Mouse (Mus musculus) lung, postnatal 0 days (tissue): Measurements from ENCODE around the gene Dusp14. TPM values are rescaled to one million over a fixed set of nuclear protein-coding genes. Genes with fewer than 3 reads are reported as not detected.
A peak's percentile ranks its signal among the peaks of the same experiment; 100 is the strongest.

Experiments
- ATAC-seq: fragments of 200-750 bp; cut with Nextera tagmentation; 2 replicates; pipeline ENCODE4 v1.8.0; 2017; ENCODE audit warnings: moderate library complexity
- DNase-seq: peaks from one replicate; pipeline ENCODE4 v3.0.0-alpha.2; 2016; ENCODE audit warnings: low spot score
- H3K27ac ChIP-seq: fragments of 300-500 bp; sonication (generic); 2 replicates; pipeline ENCODE4 v1.5.1; 2014; ENCODE audit warnings: antibody characterized with exemption, mild to moderate bottlenecking, low read length, mixed read lengths
- H3K27me3 ChIP-seq: fragments of 300-500 bp; sonication (generic); replicated peaks from 2 replicates; pipeline ENCODE4 v1.6.1; 2014; ENCODE audit warnings: low read length, mixed read lengths; ENCODE audit not compliant: insufficient read depth
- H3K36me3 ChIP-seq: fragments of 300-500 bp; sonication (generic); 2 replicates; pipeline ENCODE4 v1.6.1; 2014; ENCODE audit warnings: low read length, mixed read lengths; ENCODE audit not compliant: insufficient read depth
- H3K4me1 ChIP-seq: fragments of 300-500 bp; sonication (generic); 2 replicates; pipeline ENCODE4 v1.6.1; 2014; ENCODE audit warnings: antibody characterized with exemption, low read depth, low read length, mixed read lengths; ENCODE audit not compliant: insufficient read depth
- H3K4me2 ChIP-seq: fragments of 300-500 bp; sonication (generic); replicated peaks from 2 replicates; pipeline ENCODE4 v1.6.1; 2014; ENCODE audit warnings: low read depth, mild to moderate bottlenecking, low read length, moderate library complexity, mixed read lengths
- H3K4me3 ChIP-seq: fragments of 300-500 bp; sonication (generic); 2 replicates; pipeline ENCODE4 v1.5.1; 2014; ENCODE audit warnings: low read depth, low read length
- H3K9ac ChIP-seq: fragments of 300-500 bp; sonication (generic); replicated peaks from 2 replicates; pipeline ENCODE4 v1.6.1; 2014; ENCODE audit warnings: low read depth, mild to moderate bottlenecking
- H3K9me3 ChIP-seq: fragments of 300-500 bp; sonication (generic); 2 replicates; pipeline ENCODE4 v1.6.1; 2016; ENCODE audit warnings: low read length, mixed read lengths
- CTCF ChIP-seq: IDR thresholded peaks from 2 replicates; pipeline ENCODE4 v1.5.1; 2016; ENCODE audit warnings: antibody characterized with exemption, mild to moderate bottlenecking
- EP300 ChIP-seq: IDR thresholded peaks from 2 replicates; pipeline ENCODE4 v1.6.1; 2016; ENCODE audit warnings: antibody characterized with exemption, mild to moderate bottlenecking, control low read depth
- WGBS: fragments of 180-500 bp; shearing (Covaris S2); extraction: QIAGEN DNeasy Blood & Tissue Kit; methylation state at CpG from one replicate; pipeline ENCODE4 v1.1.7; 2014; 5-methylcytosine and 5-hydroxymethylcytosine counted together
- polyA plus RNA-seq: library from polyadenylated mRNA; unstranded; fragments of >200 nt; fragmentation: Nextera tagmentation; extraction: Ambion mirVana; gene quantifications from 2 replicates; pipeline ENCODE4 v1.2.1, GENCODE M21; 2015

Gene Dusp14
- polyA plus RNA-seq, 1 experiment from 2014 or later, result 66.7 TPM

- Histone ChIP-seq H3K9ac (no peak overlapping the region), H3K9me3 (no peaks in the 10 kb centered on the region), H3K27ac (no peak overlapping the region), H3K4me2 (no peak overlapping the region), H3K36me3 (peaks cover 18% of the 10 kb centered on the region; the same call in 1 of the 2 replicates), H3K27me3 (no peaks in the 10 kb centered on the region), H3K4me1 (no peaks in the 10 kb centered on the region), H3K4me3 (no peak overlapping the region)
- no peak for DNase-seq
- TF ChIP-seq CTCF, result no peak
- TF ChIP-seq EP300, result no peak
- WGBS, result 32% methylated on average over 7 of the region's 7 CpGs
- ATAC-seq, result no peak
Observed at GRCm38 (mm10) chr11:84013105-84013504, 56.0 kb downstream of the Dusp14 start.

GRCm38 (mm10) chr11:84011576-84011975 is 57.5 kb downstream of the Dusp14 start:
- Histone ChIP-seq H3K27ac (no peak overlapping the region), H3K9me3 (no peaks in the 10 kb centered on the region), H3K36me3 (peaks cover 18% of the 10 kb centered on the region; the same call in 1 of the 2 replicates), H3K4me3 (no peak overlapping the region), H3K27me3 (no peaks in the 10 kb centered on the region), H3K4me2 (no peak overlapping the region), H3K9ac (no peak overlapping the region), H3K4me1 (no peaks in the 10 kb centered on the region)
- WGBS, result 71% methylated on average over 2 of the region's 2 CpGs
- TF ChIP-seq EP300 (no peak), CTCF (no peak)
- DNase-seq (no peak), ATAC-seq (no peak)

GRCm38 (mm10) chr11:84011050-84011449 is 58.0 kb downstream of the Dusp14 start:
- Histone ChIP-seq H3K4me3 (no peak overlapping the region), H3K36me3 (peaks cover 18% of the 10 kb centered on the region; the same call in 1 of the 2 replicates), H3K4me1 (no peaks in the 10 kb centered on the region), H3K27me3 (no peaks in the 10 kb centered on the region), H3K4me2 (no peak overlapping the region), H3K9ac (no peak overlapping the region), H3K27ac (no peak overlapping the region), H3K9me3 (no peaks in the 10 kb centered on the region)
- TF ChIP-seq CTCF (no peak), EP300 (no peak)
- DNase-seq, result no peak
- 61% methylated on average over 12 of the region's 12 CpGs for WGBS
- ATAC-seq, result no peak

- TF ChIP-seq EP300 (no peak), CTCF (no peak)
- Histone ChIP-seq H3K9ac (no peak overlapping the region), H3K9me3 (no peaks in the 10 kb centered on the region), H3K4me3 (no peak overlapping the region), H3K4me1 (no peaks in the 10 kb centered on the region), H3K27me3 (no peaks in the 10 kb centered on the region), H3K4me2 (no peak overlapping the region), H3K36me3 (peaks cover 18% of the 10 kb centered on the region; the same call in 1 of the 2 replicates), H3K27ac (no peak overlapping the region)
- WGBS, result 81% methylated on average over 9 of the region's 9 CpGs
- no peak for DNase-seq
- ATAC-seq, result no peak
Observed at GRCm38 (mm10) chr11:84010411-84010810, 58.6 kb downstream of the Dusp14 start.

GRCm38 (mm10) chr11:84009001-84009400 is 60.1 kb downstream of the Dusp14 start:
- 79% methylated on average over 9 of the region's 9 CpGs for WGBS
- H3K4me2 ChIP-seq, result no peak overlapping the region
- DNase-seq (no peak), ATAC-seq (no peak)
- TF ChIP-seq CTCF, result peak; percentile 39
- TF ChIP-seq EP300, result no peak
- H3K36me3 ChIP-seq, result peaks cover 18% of the 10 kb centered on the region; the same call in 1 of the 2 replicates
- H3K9me3 ChIP-seq, result no peaks in the 10 kb centered on the region
- H3K27ac ChIP-seq, result no peak overlapping the region
- H3K27me3 ChIP-seq, result no peaks in the 10 kb centered on the region
- H3K9ac ChIP-seq, result no peak overlapping the region
- no peak overlapping the region for H3K4me3 ChIP-seq
- no peaks in the 10 kb centered on the region for H3K4me1 ChIP-seq

- H3K27me3 ChIP-seq, result no peaks in the 10 kb centered on the region
- no peak overlapping the region for H3K4me3 ChIP-seq
- WGBS, result 82% methylated on average over 6 of the region's 6 CpGs
- no peak overlapping the region for H3K9ac ChIP-seq
- no peak for TF ChIP-seq EP300
- no peak for TF ChIP-seq CTCF
- DNase-seq (no peak), ATAC-seq (no peak)
- H3K36me3 ChIP-seq, result peaks cover 17% of the 10 kb centered on the region; the same call in 1 of the 2 replicates
- H3K27ac ChIP-seq, result no peak overlapping the region
- H3K9me3 ChIP-seq, result no peaks in the 10 kb centered on the region
- H3K4me1 ChIP-seq, result no peaks in the 10 kb centered on the region
- H3K4me2 ChIP-seq, result no peak overlapping the region
Observed at GRCm38 (mm10) chr11:84003986-84004385, 65.1 kb downstream of the Dusp14 start.

GRCm38 (mm10) chr11:84001257-84001656 is 67.8 kb downstream of the Dusp14 start:
- Histone ChIP-seq H3K9ac (no peak overlapping the region), H3K4me3 (no peak overlapping the region), H3K9me3 (no peaks in the 10 kb centered on the region), H3K36me3 (peaks cover 19% of the 10 kb centered on the region), H3K4me1 (no peaks in the 10 kb centered on the region), H3K4me2 (no peak overlapping the region), H3K27me3 (no peaks in the 10 kb centered on the region), H3K27ac (no peak overlapping the region)
- WGBS, result 90% methylated on average over 3 of the region's 3 CpGs
- DNase-seq (no peak), ATAC-seq (no peak)
- TF ChIP-seq EP300 (no peak), CTCF (no peak)
